Mouse (Mus musculus) liver, adult (tissue): ENCODE results near the gene Gm20458.
A peak's percentile ranks its signal among the peaks of the same experiment; 100 is the strongest.

Experiments used
- GATA4 ChIP-seq: IDR thresholded peaks from 2 replicates; pipeline ENCODE4 v1.6.1; 2014; ENCODE audit warnings: mild to moderate bottlenecking, low read length; ENCODE audit not compliant: insufficient replicate concordance

The Gm20458 gene

DNA sequence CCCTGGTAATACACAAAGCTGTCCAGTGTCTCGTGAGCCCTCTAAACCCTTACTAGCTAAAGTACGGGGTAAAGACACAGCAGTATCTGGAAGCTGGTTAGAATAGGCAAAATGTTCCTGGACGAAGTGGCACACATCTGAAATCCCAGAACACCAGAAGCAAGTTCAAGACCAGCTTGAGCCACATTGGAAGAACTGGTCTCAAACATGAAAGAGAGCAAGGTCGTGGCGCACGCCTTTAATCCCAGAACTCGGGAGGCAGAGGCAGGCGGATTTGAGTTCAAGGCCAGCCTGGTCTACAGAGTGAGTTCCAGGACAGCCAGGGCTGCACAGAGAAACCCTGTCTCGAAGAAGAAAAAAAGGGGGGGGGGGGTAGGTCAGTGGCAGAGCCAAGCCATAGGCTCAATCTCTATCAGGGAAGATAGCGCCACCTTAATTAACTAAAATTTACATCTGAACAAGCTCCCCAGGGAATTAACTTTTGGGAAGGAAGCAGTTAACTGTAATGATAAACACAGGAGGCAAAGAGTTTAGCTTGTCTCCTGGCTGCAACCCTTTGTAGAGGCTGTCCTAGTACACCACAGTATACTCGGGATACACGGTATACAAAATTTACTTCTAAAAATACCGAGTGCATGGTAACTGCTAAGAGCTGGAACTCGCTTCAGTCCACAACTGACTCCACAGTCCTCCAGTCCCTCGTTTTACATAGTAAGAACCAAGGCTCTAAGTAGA is 30.7 kb upstream of the Gm20458 start:
- no peak for TF ChIP-seq GATA4

DNA sequence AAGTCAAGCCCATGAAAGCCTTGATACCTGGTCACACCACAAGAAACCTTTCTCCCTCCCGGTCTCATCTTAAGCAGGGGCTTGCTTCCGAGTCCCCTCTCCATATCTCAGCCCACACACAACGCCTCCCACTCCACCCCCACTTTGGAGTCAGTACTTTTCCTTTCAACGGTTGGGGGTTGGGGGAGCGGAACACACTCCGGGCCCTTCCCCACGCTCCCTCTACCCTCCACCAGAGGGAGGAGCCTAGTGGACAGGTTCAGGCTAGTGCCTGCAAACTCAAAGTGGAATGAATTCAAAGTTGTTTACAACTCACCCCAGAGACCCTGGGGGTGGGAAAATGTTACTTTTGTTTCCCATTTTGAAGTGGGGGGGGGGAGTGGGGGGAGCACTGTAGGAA is 30.1 kb upstream of the Gm20458 start:
- no peak for TF ChIP-seq GATA4

DNA sequence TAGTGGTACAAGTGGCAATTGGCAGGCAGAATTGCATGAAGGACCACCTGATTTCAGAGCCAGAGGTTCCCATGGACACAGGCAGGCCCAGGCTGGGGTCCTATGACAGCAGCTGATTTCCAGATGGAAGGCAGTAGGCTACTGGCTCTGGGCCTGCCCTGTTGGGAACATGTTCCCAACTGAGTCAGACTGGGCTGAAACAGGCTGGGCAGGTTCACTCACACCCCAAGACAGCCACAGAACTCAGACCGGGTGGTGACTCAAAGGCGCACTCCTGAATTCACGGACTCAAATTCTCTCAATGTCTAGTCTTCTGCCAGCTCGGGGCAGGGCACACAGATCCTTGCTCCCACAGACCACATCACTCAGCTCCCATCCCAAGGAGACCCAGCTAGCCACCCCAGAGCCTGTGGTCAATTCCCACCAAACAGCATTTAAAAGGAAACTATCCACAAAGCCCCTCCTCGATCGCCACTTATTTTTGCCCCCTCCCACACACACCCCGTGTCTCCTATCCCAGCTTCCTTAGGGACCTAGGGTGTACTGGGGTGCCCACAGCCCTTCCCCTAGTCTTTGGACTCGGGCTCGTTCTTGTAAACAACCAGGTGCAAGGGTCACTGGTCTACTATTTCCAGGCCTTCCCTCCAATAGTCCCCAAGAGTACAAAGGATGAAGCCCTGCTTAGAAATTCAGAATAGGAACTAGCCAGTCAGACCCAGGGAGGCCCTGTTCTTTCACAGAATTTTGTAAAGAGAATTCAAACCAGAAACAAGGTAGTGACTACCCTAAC is 28.9 kb upstream of the Gm20458 start:
- TF ChIP-seq GATA4: no peak

DNA sequence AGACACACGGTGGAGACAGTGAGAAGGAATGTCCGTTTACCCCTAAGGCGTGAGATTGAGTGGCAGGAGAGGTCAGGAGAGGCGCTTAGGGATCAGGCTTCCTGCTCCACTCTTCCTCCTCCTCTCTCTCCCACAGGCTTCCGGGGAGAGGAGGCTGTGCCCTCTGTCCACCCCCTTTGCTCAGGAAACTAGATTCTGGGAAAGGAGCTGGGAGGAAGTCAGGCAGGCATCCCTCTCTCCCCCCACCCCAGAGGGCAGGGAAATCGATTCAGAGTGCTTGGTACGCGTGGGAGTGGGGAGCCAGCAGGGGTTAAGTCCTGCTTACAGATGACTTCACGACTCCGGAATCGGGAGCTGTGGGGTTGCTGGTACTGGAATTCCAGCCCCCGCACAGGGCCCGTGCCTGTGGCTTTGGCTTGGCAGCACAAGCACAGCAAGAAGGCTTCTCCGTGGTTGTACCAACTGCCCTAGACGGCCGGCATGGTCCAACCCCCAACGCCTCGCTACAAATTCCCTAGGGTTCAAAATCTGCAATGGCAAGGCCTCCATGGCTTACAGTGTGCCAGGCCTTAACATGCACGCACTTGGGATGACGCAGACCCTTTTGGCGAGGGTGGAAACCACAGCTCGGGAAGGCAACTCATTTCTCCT is 28.1 kb upstream of the Gm20458 start:
- TF ChIP-seq GATA4: no peak

DNA sequence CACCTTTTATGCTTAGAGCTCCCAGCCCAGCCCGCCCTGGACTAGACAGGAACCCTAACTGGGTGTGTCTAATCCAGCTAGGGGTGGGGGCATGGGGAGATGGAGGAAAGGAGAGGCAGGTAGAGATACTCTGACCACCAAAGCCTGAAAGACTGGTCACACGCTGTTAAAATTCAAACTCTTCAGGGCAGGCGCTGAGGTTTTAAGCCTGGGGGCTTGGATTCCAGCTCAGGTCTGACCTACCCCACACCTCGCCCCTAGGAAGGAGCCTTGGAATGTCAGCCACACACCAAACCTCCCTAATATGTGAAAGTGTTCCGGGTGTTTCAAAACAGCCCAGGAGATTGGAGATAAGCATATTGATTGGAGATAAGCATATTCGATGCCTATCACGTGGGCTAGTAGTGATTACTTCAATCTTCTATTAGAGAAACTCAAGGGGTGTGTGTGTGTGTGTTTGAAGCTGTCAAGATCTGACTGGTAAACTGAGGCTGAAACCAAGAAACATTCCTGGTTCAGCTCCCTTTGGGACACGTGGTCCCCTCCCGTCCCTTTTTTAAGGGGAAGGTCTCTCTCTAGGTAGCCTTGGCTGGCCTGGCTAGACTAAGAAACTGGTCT is 27.4 kb upstream of the Gm20458 start:
- TF ChIP-seq GATA4: peak; percentile 97

DNA sequence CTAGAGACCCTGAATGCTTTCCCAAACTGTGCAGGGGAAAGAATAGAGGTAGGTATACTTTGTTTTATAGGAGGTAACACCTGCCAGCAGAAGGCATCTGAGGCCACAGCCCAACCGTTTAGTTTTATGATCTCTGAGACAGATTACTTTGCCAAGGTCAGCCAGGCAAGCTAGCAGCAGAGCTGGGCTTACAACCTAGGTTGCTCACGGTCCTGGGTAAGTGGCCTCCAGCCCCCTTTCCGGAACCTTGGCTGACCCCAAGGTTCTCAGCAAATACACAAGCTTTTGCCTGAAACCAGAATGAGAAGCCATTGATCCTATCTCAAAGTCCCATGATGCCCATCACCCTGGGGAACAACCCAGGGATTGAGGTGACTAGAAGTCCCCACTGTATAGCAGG is 26.1 kb upstream of the Gm20458 start:
- no peak for TF ChIP-seq GATA4

DNA sequence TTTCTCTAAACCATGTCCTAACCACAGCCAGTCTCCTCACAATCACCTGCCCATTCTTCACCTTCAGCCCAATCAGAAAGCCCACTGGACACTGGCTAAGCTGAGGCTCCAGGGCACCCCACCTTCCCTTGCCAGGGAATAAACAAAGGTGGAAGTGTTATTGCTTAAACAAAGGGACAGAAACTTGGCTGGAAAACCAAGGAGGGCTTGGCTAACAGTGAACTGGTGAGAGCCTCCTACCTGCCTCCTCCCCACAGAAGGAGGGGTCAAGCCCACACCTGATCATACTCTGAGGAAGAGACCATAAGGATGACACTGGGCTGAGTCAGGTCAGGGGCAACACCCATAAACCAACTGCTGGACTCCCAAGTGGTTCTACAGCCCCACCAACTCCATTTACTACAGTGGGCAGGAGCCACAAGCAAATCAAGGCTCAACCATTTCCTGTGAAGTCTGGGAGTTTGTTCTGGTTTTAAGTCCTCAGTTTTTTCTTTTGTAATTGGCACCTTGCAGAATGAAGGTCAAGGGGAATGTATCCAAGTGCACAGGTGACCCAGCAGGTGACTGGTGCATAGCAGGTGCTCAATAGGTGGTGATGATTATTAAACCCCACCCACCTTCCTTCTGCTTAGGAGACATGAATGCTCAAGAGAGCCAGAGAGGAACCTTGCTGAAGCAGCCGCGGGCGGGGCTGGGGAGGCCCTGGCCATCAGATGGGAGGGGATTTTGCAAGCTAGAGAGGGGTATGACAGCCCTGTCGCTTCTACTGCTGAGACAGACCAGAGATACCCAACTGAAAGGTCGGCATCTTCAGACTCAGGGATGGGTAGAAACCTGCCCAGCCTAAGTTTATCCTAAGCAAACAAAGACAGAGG is 25.3 kb upstream of the Gm20458 start:
- TF ChIP-seq GATA4: no peak

DNA sequence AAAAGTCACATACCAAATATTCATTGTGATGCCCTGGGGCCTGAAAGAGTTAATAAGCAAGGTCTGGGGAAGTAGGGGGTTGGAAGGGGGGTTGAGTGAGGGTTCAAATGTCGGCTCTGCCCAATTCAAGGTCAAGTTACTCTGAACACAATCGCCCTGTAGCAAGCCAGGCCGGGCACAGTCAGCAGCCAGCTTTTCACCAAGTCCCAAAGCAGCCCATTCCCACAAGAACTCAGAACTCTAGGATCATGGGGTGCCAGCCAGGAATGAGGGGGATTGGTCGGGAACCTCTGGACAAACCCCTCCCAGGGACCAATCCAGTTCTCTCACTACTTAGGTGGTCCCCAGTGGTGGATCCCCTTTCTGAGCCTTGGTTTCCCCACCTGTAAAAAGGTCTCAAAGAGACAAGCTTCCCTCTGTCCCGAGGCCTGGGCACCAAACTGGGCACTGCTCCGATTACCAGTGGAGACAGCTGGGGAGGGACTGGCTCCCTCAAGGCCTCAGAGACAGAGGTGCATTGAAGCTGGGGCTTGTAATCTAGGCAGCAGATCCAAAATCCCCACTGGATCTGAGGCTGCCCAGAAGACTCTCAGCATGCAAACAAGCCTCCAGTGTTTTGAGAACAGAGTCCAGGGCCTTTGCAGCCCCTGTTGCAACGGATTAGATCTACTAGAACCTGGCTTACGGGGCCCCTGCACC is 24.4 kb upstream of the Gm20458 start:
- TF ChIP-seq GATA4: no peak

DNA sequence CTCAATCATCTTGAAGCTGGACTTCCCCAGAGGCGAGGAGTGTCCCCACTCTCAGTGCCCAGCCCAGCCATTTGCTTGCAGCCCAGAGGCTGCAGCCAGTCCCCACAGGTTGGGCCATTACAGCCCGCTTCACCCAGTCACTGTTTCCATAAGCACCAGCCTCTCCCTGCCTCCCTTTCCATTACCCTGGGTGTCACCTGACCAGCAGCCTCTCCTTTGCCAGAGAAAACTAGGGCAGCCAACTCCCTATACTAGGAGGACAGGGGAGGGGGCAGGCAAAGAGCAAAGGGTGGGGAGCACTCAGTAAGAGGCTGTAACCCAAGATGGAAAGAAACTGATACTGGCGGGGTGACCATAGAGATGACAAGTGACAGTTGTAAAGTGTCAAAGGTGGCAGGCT is 23.8 kb upstream of the Gm20458 start:
- TF ChIP-seq GATA4: no peak

DNA sequence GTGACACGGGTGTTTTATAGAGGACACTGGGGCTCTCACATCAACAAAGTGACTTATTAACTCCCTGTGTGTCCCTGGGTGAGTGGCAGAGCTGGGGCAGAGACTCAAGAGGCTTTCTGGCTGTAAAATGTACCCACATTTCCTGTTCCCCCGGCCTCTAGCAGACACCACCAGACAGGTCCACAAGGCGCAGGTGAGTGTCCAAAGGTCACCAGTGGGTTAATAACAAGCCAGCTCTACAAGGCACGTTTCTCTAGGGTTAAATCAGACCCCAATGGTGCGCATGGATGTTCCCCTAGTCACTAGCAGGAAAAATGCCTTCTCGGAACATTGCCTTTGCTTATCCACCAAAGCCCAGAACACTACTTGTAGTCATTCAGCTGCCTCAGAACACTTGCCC is 23.1 kb upstream of the Gm20458 start:
- TF ChIP-seq GATA4: no peak

DNA sequence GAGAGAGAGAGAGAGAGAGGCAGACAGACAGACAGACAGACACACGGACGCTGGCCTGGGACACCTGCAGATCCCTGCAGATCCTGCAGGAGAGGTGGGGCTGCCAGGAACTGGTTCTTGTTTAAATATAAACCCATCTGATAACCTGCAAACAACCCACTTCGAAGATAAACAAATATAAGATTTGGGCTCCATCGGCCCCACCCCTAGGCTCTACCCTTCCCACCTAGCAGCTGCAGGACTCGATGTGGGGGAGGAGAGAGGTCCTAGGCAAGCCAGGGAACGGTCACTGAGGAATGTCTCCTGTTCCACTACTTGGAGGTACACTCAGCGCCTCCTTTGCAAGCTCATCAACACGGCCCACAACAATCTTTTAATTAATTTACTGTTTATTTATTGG is 22.5 kb upstream of the Gm20458 start:
- TF ChIP-seq GATA4: no peak

DNA sequence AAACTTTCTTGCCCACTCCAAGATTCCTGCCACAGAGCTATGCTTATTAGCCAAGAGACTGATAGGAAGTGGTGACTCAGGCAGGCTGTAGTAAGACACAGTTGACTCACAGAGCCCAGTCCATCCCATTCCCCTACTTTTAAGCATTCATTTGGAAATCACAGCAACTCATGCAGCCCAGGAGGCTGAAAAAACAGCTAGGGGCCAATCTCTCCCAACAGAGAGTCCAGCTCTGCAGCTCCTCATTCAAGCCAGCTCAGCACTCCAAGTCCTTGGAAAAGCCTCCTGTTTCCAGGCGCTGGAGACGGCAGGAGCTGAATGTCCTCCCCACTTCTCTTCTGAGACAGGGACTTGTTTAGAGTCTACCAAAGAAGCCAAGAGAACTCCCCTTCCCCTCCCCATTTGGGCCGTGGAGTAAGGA is 21.8 kb upstream of the Gm20458 start:
- no peak for TF ChIP-seq GATA4

DNA sequence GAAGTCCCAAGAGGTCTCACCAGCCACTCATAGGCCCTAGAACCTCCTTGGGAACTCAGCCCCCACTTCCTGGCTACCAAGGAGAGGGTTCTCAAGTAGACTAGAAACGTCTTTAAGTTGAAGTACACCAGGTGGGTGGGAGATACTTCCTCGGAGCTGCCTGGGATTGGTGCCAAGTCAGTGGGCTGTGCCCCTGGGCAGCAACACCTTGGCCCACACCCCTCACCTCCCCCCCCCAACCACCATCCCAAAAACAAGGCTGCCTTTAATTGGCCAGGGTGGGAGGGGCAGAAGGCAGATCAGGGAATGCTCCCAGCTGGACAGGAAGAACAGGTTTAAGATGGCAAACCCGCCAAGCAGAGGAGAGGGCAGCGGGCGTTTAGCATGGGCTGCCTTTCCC is 20.5 kb upstream of the Gm20458 start:
- no peak for TF ChIP-seq GATA4

DNA sequence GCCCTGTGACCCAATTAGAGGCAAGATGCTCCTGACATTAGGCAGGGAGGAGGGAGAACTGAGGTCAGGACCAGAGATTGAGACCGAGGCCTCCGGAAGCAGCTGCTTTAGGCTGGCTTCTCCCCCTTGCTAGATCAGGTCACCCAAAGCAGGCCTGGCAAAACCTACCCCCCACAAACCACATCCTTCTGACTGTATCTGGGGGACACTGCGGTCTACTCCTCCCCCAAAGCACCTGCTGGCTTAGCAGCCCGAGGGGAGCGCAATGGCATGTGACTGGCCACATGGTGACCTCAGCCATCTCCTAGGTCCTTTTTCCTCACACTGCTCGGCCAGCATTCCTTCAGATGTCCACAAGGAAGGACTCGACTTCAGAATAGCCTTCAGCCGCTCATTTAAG is 19.6 kb upstream of the Gm20458 start:
- TF ChIP-seq GATA4: no peak

DNA sequence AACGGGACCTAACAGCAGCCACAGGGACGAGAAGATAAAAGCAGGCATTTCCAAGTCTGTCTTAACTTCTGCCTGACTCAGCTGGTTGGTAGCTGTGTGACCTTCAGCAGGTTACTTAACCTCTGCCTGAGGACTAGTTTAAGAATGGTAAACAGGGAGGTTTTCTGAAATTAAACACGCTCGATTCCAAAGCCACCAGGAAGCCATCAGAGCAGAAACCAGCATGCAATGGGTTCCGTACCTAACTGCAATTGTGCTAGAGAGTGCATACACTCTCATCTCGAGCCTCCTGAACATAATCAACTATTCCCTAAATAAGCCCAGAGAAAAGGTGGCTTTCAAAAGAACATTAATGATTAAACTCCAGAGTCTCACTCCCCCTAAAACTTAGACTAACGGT is 19.0 kb upstream of the Gm20458 start:
- TF ChIP-seq GATA4: no peak
